Mouse (Mus musculus) adrenal gland, adult 10 weeks (tissue): ENCODE data around the gene Phldb1. TPM values are rescaled to one million over a fixed set of nuclear protein-coding genes. Genes with fewer than 3 reads are reported as not detected.

Source experiments
- polyA plus RNA-seq: library from polyadenylated mRNA; stranded (reverse); fragments of 350-450 nt; fragmentation: Illumina TruSeq; extraction: RNeasy Lipid Tissue Mini Kit (QIAGEN cat#74804); gene quantifications from one replicate; pipeline ENCODE4 v1.2.3, GENCODE M21; 2014; ENCODE audit warnings: low read depth, low replicate concordance

The Phldb1 gene
- polyA plus RNA-seq = 1.2 TPM

DNA sequence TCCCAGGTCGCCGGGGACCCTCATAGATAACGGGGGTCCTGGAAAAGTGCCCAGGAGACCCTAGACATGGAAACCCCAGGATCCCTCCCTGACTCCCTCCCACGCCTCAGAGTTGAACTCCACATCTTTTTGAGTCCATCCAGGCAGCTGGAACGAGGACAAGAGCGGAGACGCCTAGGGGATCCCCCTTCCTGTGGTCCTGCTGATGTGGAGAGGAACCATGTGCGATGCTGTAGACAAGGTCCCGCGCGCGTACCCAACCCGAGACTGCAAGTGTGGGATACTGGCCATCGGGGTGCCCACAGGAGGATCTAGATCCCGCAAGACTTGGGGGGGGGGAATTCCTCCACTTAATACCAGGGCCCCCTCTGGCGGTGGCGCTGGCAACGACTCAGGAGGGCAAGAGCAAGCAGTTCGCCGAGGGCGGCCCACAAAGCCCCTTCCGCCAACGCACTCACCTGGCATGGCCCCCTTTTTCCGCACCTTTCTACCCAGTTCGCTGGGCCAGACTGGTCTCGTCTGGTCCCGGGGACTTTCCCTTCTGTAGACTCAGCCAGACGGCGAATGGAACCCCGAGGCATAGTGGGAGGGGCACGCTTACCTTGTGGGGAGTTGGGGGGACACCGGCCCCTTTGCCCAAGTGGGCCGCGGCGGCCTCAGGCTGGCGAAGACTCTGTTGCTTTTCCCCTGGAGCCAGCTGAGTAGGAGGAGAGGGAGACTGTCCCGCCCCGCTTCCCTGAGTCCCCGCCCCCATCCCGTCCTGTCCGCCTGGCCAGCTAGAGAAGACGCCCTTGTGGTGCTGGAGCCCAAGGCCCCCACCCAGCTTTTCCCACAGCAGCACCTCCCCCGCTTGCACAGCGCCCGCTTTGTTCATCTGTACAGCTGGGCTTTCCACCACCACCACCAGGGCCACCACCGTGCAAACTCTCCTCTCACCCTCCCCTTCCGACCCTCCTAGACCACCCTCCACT, at the start of gene Phldb1:
TSS of gene Phldb1 (minus strand) at position 675 of the 971 bp plus-strand sequence.

DNA sequence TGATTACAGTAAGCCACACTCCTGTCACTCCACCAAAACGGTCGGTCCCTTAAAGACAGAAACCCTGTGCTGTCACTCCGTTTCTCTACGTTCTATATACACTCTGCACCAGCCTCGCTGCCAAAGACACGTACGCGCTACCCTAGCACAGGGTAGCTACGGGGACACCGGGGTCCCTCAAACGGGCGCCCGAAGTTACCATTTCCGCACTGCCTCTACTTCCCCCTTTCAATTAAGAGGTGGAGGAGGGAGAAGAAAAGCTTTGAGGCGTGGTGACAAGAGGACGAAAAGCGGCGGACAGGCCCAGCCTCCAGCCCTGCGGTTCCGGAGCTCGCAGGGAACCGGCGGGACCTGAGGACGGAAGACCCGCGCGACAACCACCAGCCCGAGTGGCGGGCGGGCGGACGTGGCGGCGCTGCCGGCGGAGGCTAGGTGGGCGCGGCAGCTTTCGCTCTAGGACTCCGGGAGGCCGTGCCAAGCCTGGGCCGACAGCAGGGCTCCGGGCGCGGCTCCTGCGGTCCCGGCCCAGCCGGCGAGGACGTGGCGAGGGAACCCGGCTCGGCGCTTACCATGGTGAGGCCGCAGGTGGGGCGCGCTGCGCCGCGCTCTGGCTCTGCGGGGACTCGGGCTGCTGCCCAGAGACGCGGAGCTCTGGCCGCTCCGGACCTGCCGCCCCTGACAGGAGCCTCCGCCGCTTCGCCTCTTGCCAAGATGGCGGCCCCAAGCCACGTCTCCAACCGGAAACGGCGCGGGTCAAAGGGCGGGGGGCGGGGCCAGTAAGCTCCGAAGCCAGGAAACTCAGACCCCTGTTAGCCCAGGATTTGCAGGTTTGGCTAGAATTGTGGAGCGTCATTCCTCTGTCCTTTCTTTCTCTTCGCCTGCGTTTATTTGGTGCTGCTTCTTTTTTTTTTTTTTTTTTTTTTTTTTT, 32.4 kb upstream of the Phldb1 start, which contains the start of the genes Arcn1 and Ift46:
TSS of gene Arcn1 (minus strand) at position 745 of the 928 bp plus-strand sequence.
TSS of gene Ift46 (plus strand) at position 808 of the 928 bp plus-strand sequence.

DNA sequence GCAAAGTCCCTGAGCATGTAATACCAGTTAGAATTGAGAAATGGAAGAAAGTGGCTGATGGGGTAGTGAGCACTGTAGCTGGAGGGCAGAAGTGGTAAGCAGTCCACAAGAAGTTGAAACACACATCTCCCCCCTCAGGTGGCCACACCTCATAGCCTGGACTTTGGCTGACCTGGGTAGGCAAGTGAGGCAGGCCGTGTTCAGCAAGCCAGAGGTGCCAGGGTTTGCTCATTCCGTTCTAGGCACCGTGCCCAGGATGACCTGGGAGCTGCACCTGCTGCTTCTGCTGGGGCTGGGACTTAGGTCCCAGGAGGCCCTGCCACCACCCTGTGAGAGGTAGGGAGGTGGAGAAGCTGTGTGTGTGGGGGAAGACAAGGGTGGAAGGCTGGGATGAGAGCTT, 62.0 kb downstream of the Phldb1 start, which contains the start of gene Treh:
TSS of gene Treh (plus strand) at position 229 of the 400 bp plus-strand sequence.

Other genes with a start within 250 kb of the Phldb1 start
- not detected for gene Cxcr5, start 173.3 kb downstream of the Phldb1 start, polyA plus RNA-seq
- 279 TPM for gene Ddx6, start 130.3 kb downstream of the Phldb1 start, polyA plus RNA-seq
- not detected for gene Treh, start 62.0 kb downstream of the Phldb1 start, polyA plus RNA-seq
- 358 TPM for gene Arcn1, start 32.6 kb upstream of the Phldb1 start, polyA plus RNA-seq
- gene Ift46, start 32.7 kb upstream of the Phldb1 start, polyA plus RNA-seq = 33.5 TPM
- 0.52 TPM for gene Tmem25, start 64.1 kb upstream of the Phldb1 start, polyA plus RNA-seq
- not detected for gene Ttc36, start 67.9 kb upstream of the Phldb1 start, polyA plus RNA-seq
- gene Kmt2a, start 146.1 kb upstream of the Phldb1 start, polyA plus RNA-seq = 22.3 TPM
- 425 TPM for gene Atp5l, start 185.5 kb upstream of the Phldb1 start, polyA plus RNA-seq
- 123 TPM for gene Ube4a, start 230.4 kb upstream of the Phldb1 start, polyA plus RNA-seq
- 1.0 TPM for gene Cd3g, start 245.2 kb upstream of the Phldb1 start, polyA plus RNA-seq
- not detected for gene Cd3d, start 246.6 kb upstream of the Phldb1 start, polyA plus RNA-seq